Mouse (Mus musculus): ENCODE measurements around the gene Man1a. TPM values are rescaled to one million over a fixed set of nuclear protein-coding genes. Genes with fewer than 3 reads are reported as not detected.

Man1a gene
- polyA plus RNA-seq, 1 experiment, result 22.1 TPM

- DNase-seq (ENCODE audit: extremely low spot score in 1 of 2, low spot score in 1 of 2), result no peak
These were observed 148.5 kb downstream of the Man1a start for GRCm38 (mm10) chr10:53927904-53928303.

- peak; percentile 14 to 57 for DNase-seq (ENCODE audit: extremely low spot score in 1 of 2, low spot score in 1 of 2)
These were observed 151.0 kb downstream of the Man1a start for GRCm38 (mm10) chr10:53925456-53925855.

- no peak for DNase-seq (ENCODE audit: extremely low spot score in 1 of 2, low spot score in 1 of 2)
These were observed 154.2 kb downstream of the Man1a start for GRCm38 (mm10) chr10:53922236-53922635.

GRCm38 (mm10) chr10:53917517-53917916 lies 158.9 kb downstream of the Man1a start:
- no peak for DNase-seq (ENCODE audit: extremely low spot score in 1 of 2, low spot score in 1 of 2)

- DNase-seq (ENCODE audit: extremely low spot score in 1 of 2, low spot score in 1 of 2), result no peak
These were observed 160.7 kb downstream of the Man1a start for GRCm38 (mm10) chr10:53915719-53916118.

- DNase-seq (ENCODE audit: extremely low spot score in 1 of 2, low spot score in 1 of 2), result no peak
These were observed 161.3 kb downstream of the Man1a start for GRCm38 (mm10) chr10:53914974-53915609.

- no peak for DNase-seq (ENCODE audit: extremely low spot score in 1 of 2, low spot score in 1 of 2)
These were observed 162.7 kb downstream of the Man1a start for GRCm38 (mm10) chr10:53913546-53914312.

- no peak for DNase-seq (ENCODE audit: extremely low spot score in 1 of 2, low spot score in 1 of 2)
These were observed 186.9 kb downstream of the Man1a start for GRCm38 (mm10) chr10:53889512-53889911.

GRCm38 (mm10) chr10:53888382-53889110 lies 187.9 kb downstream of the Man1a start:
- no peak for DNase-seq (ENCODE audit: extremely low spot score in 1 of 2, low spot score in 1 of 2)

GRCm38 (mm10) chr10:53886475-53886874 lies 189.9 kb downstream of the Man1a start:
- DNase-seq (ENCODE audit: extremely low spot score in 1 of 2, low spot score in 1 of 2), result no peak

- DNase-seq (ENCODE audit: extremely low spot score in 1 of 2, low spot score in 1 of 2), result no peak
These were observed 195.1 kb downstream of the Man1a start for GRCm38 (mm10) chr10:53881310-53881709.

- DNase-seq (ENCODE audit: extremely low spot score in 1 of 2, low spot score in 1 of 2), result no peak
These were observed 200.5 kb downstream of the Man1a start for GRCm38 (mm10) chr10:53875896-53876295.

GRCm38 (mm10) chr10:53874191-53874590 lies 202.2 kb downstream of the Man1a start:
- DNase-seq (ENCODE audit: extremely low spot score in 1 of 2, low spot score in 1 of 2), result no peak

- peak; percentile 26 to 81 for DNase-seq (ENCODE audit: extremely low spot score in 1 of 2, low spot score in 1 of 2)
These were observed 212.7 kb downstream of the Man1a start for GRCm38 (mm10) chr10:53863486-53864357.

GRCm38 (mm10) chr10:53859879-53860278 lies 216.5 kb downstream of the Man1a start:
- no peak for DNase-seq (ENCODE audit: extremely low spot score in 1 of 2, low spot score in 1 of 2)

- DNase-seq (ENCODE audit: extremely low spot score in 1 of 2, low spot score in 1 of 2), result no peak
These were observed 217.2 kb downstream of the Man1a start for GRCm38 (mm10) chr10:53859224-53859623.
